Mouse (Mus musculus): ENCODE data around the gene Gal. TPM values are rescaled to one million over a fixed set of nuclear protein-coding genes. Genes with fewer than 3 reads are reported as not detected.

Gene Gal
- polyA plus RNA-seq, 1 experiment from 2014 or later, result 0.62 TPM

- WGBS, result 80% methylated on average over 3 of the region's 3 CpGs
- Histone ChIP-seq H3K9me3 (ENCODE audit: low read length) (peaks cover 5% of the 10 kb centered on the region; the same call in 1 of the 2 replicates), H3K4me2 (replicated peaks; ENCODE audit: low read depth, low read length) (no peak overlapping the region), H3K27ac (ENCODE audit: low read length) (no peak overlapping the region), H3K4me1 (ENCODE audit: insufficient read depth, low read length) (peaks cover 2% of the 10 kb centered on the region), H3K9ac (replicated peaks; ENCODE audit: low read length) (no peak overlapping the region), H3K36me3 (ENCODE audit: insufficient read depth, low read length) (no peaks in the 10 kb centered on the region), H3K27me3 (ENCODE audit: insufficient read depth, low read length) (no peaks in the 10 kb centered on the region), H3K4me3 (ENCODE audit: low read length) (no peak overlapping the region)
- ATAC-seq (ENCODE audit: low FRiP score, low TSS enrichment), result no peak
Observed at GRCm38 (mm10) chr19:3394216-3394615, 20.1 kb downstream of the Gal start.

GRCm38 (mm10) chr19:3392384-3392783 is 22.0 kb downstream of the Gal start:
- Histone ChIP-seq H3K27ac (ENCODE audit: low read length) (no peak overlapping the region), H3K4me3 (ENCODE audit: low read length) (no peak overlapping the region), H3K4me2 (replicated peaks; ENCODE audit: low read depth, low read length) (no peak overlapping the region), H3K36me3 (ENCODE audit: insufficient read depth, low read length) (no peaks in the 10 kb centered on the region), H3K4me1 (ENCODE audit: insufficient read depth, low read length) (peaks cover 6% of the 10 kb centered on the region), H3K27me3 (ENCODE audit: insufficient read depth, low read length) (no peaks in the 10 kb centered on the region), H3K9ac (replicated peaks; ENCODE audit: low read length) (no peak overlapping the region), H3K9me3 (ENCODE audit: low read length) (peaks cover 5% of the 10 kb centered on the region; the same call in 1 of the 2 replicates)
- ATAC-seq (ENCODE audit: low FRiP score, low TSS enrichment), result no peak
- WGBS, result 94% methylated on average over 1 of the region's 1 CpGs

GRCm38 (mm10) chr19:3389089-3389488 is 25.3 kb downstream of the Gal start:
- peak overlapping the region; percentile 50 for H3K4me3 ChIP-seq (ENCODE audit: low read length)
- H3K27ac ChIP-seq (ENCODE audit: low read length), result no peak overlapping the region
- peaks cover 5% of the 10 kb centered on the region; the same call in 1 of the 2 replicates for H3K36me3 ChIP-seq (ENCODE audit: insufficient read depth, low read length)
- 0% methylated on average over 42 of the region's 43 CpGs for WGBS
- ATAC-seq (ENCODE audit: low FRiP score, low TSS enrichment), result peak; percentile 96
- peak overlapping the region; percentile 65 for H3K9ac ChIP-seq (replicated peaks; ENCODE audit: low read length)
- peaks cover 5% of the 10 kb centered on the region; the same call in 1 of the 2 replicates for H3K9me3 ChIP-seq (ENCODE audit: low read length)
- peak overlapping the region; percentile 87 for H3K4me2 ChIP-seq (replicated peaks; ENCODE audit: low read depth, low read length)
- H3K4me1 ChIP-seq (ENCODE audit: insufficient read depth, low read length), result peaks cover 6% of the 10 kb centered on the region
- no peaks in the 10 kb centered on the region for H3K27me3 ChIP-seq (ENCODE audit: insufficient read depth, low read length)

GRCm38 (mm10) chr19:3388629-3389057 is 25.7 kb downstream of the Gal start, which contains the start of gene Tesmin:
Tesmin (plus strand) TSS chr19:3388857.
- peaks cover 8% of the 10 kb centered on the region; the same call in 1 of the 2 replicates for H3K36me3 ChIP-seq (ENCODE audit: insufficient read depth, low read length)
- H3K9me3 ChIP-seq (ENCODE audit: low read length), result peaks cover 5% of the 10 kb centered on the region; the same call in 1 of the 2 replicates
- peak; percentile 87 for ATAC-seq (ENCODE audit: low FRiP score, low TSS enrichment)
- H3K4me3 ChIP-seq (ENCODE audit: low read length), result peak within 1 kb of the TSS; percentile 50
- peak within 1 kb of the TSS; percentile 87 for H3K4me2 ChIP-seq (replicated peaks; ENCODE audit: low read depth, low read length)
- H3K9ac ChIP-seq (replicated peaks; ENCODE audit: low read length), result peak within 1 kb of the TSS; percentile 65
- no peaks in the 10 kb centered on the region for H3K27me3 ChIP-seq (ENCODE audit: insufficient read depth, low read length)
- H3K27ac ChIP-seq (ENCODE audit: low read length), result no peak within 1 kb of the TSS
- WGBS, result 2% methylated on average over 33 of the region's 33 CpGs
- H3K4me1 ChIP-seq (ENCODE audit: insufficient read depth, low read length), result peaks cover 6% of the 10 kb centered on the region

GRCm38 (mm10) chr19:3388061-3388460 is 26.3 kb downstream of the Gal start:
- H3K9me3 ChIP-seq (ENCODE audit: low read length), result peaks cover 5% of the 10 kb centered on the region; the same call in 1 of the 2 replicates
- H3K36me3 ChIP-seq (ENCODE audit: insufficient read depth, low read length), result peaks cover 8% of the 10 kb centered on the region; the same call in 1 of the 2 replicates
- H3K4me3 ChIP-seq (ENCODE audit: low read length), result no peak overlapping the region
- no peaks in the 10 kb centered on the region for H3K27me3 ChIP-seq (ENCODE audit: insufficient read depth, low read length)
- no peak for ATAC-seq (ENCODE audit: low FRiP score, low TSS enrichment)
- 74% methylated on average over 5 of the region's 6 CpGs for WGBS
- peaks cover 6% of the 10 kb centered on the region for H3K4me1 ChIP-seq (ENCODE audit: insufficient read depth, low read length)
- no peak overlapping the region for H3K9ac ChIP-seq (replicated peaks; ENCODE audit: low read length)
- H3K27ac ChIP-seq (ENCODE audit: low read length), result no peak overlapping the region
- H3K4me2 ChIP-seq (replicated peaks; ENCODE audit: low read depth, low read length), result no peak overlapping the region

- 89% methylated on average over 3 of the region's 3 CpGs for WGBS
- Histone ChIP-seq H3K27ac (ENCODE audit: low read length) (no peak overlapping the region), H3K9me3 (ENCODE audit: low read length) (no peaks in the 10 kb centered on the region), H3K36me3 (ENCODE audit: insufficient read depth, low read length) (peaks cover 42% of the 10 kb centered on the region), H3K4me2 (replicated peaks; ENCODE audit: low read depth, low read length) (no peak overlapping the region), H3K4me1 (ENCODE audit: insufficient read depth, low read length) (no peaks in the 10 kb centered on the region), H3K9ac (replicated peaks; ENCODE audit: low read length) (no peak overlapping the region), H3K27me3 (ENCODE audit: insufficient read depth, low read length) (no peaks in the 10 kb centered on the region), H3K4me3 (ENCODE audit: low read length) (no peak overlapping the region)
- ATAC-seq (ENCODE audit: low FRiP score, low TSS enrichment), result no peak
Observed at GRCm38 (mm10) chr19:3378614-3379013, 35.7 kb downstream of the Gal start.

GRCm38 (mm10) chr19:3376966-3377715 is 37.2 kb downstream of the Gal start:
- H3K9ac ChIP-seq (replicated peaks; ENCODE audit: low read length), result no peak overlapping the region
- no peak overlapping the region for H3K27ac ChIP-seq (ENCODE audit: low read length)
- no peak overlapping the region for H3K4me3 ChIP-seq (ENCODE audit: low read length)
- H3K4me1 ChIP-seq (ENCODE audit: insufficient read depth, low read length), result no peaks in the 10 kb centered on the region
- no peak overlapping the region for H3K4me2 ChIP-seq (replicated peaks; ENCODE audit: low read depth, low read length)
- WGBS, result 28% methylated on average over 4 of the region's 4 CpGs
- H3K9me3 ChIP-seq (ENCODE audit: low read length), result no peaks in the 10 kb centered on the region
- peaks cover 45% of the 10 kb centered on the region for H3K36me3 ChIP-seq (ENCODE audit: insufficient read depth, low read length)
- ATAC-seq (ENCODE audit: low FRiP score, low TSS enrichment), result no peak
- H3K27me3 ChIP-seq (ENCODE audit: insufficient read depth, low read length), result no peaks in the 10 kb centered on the region

- H3K36me3 ChIP-seq (ENCODE audit: insufficient read depth, low read length), result peaks cover 47% of the 10 kb centered on the region
Observed at GRCm38 (mm10) chr19:3375945-3376495, 38.3 kb downstream of the Gal start.

GRCm38 (mm10) chr19:3374028-3374427 is 40.3 kb downstream of the Gal start:
- no peaks in the 10 kb centered on the region for H3K27me3 ChIP-seq (ENCODE audit: insufficient read depth, low read length)
- no peak for ATAC-seq (ENCODE audit: low FRiP score, low TSS enrichment)
- peaks cover 40% of the 10 kb centered on the region for H3K36me3 ChIP-seq (ENCODE audit: insufficient read depth, low read length)
- 55% methylated on average over 2 of the region's 2 CpGs for whole genome bisulfite sequencing
- H3K27ac ChIP-seq (ENCODE audit: low read length), result no peak overlapping the region
- H3K4me1 ChIP-seq (ENCODE audit: insufficient read depth, low read length), result no peaks in the 10 kb centered on the region
- H3K9ac ChIP-seq (replicated peaks; ENCODE audit: low read length), result no peak overlapping the region
- no peak overlapping the region for H3K4me3 ChIP-seq (ENCODE audit: low read length)
- H3K4me2 ChIP-seq (replicated peaks; ENCODE audit: low read depth, low read length), result no peak overlapping the region
- H3K9me3 ChIP-seq (ENCODE audit: low read length), result no peaks in the 10 kb centered on the region

More at GRCm38 (mm10) chr19:3375945-3376495, 38.3 kb downstream of the Gal start:
- no peak overlapping the region for H3K4me2 ChIP-seq (replicated peaks; ENCODE audit: low read depth, low read length)
- WGBS, result 59% methylated on average over 7 of the region's 7 CpGs
- ATAC-seq (ENCODE audit: low FRiP score, low TSS enrichment), result no peak
- H3K9ac ChIP-seq (replicated peaks; ENCODE audit: low read length), result no peak overlapping the region
- no peaks in the 10 kb centered on the region for H3K27me3 ChIP-seq (ENCODE audit: insufficient read depth, low read length)
- H3K4me1 ChIP-seq (ENCODE audit: insufficient read depth, low read length), result no peaks in the 10 kb centered on the region
- H3K9me3 ChIP-seq (ENCODE audit: low read length), result no peaks in the 10 kb centered on the region
- no peak overlapping the region for H3K4me3 ChIP-seq (ENCODE audit: low read length)
- no peak overlapping the region for H3K27ac ChIP-seq (ENCODE audit: low read length)

GRCm38 (mm10) chr19:3373380-3373779 is 41.0 kb downstream of the Gal start:
- H3K27me3 ChIP-seq (ENCODE audit: insufficient read depth, low read length), result no peaks in the 10 kb centered on the region
- no peak for ATAC-seq (ENCODE audit: low FRiP score, low TSS enrichment)
- 62% methylated on average over 12 of the region's 12 CpGs for WGBS

More at GRCm38 (mm10) chr19:3373380-3373779, 41.0 kb downstream of the Gal start:
- no peaks in the 10 kb centered on the region for H3K9me3 ChIP-seq (ENCODE audit: low read length)
- no peak overlapping the region for H3K27ac ChIP-seq (ENCODE audit: low read length)
- no peaks in the 10 kb centered on the region for H3K4me1 ChIP-seq (ENCODE audit: insufficient read depth, low read length)
- no peak overlapping the region for H3K4me3 ChIP-seq (ENCODE audit: low read length)
- H3K4me2 ChIP-seq (replicated peaks; ENCODE audit: low read depth, low read length), result no peak overlapping the region
- H3K9ac ChIP-seq (replicated peaks; ENCODE audit: low read length), result no peak overlapping the region
- peaks cover 39% of the 10 kb centered on the region for H3K36me3 ChIP-seq (ENCODE audit: insufficient read depth, low read length)
